Mouse (Mus musculus): ENCODE results near the gene Acads. TPM values are rescaled to one million over a fixed set of nuclear protein-coding genes. Genes with fewer than 3 reads are reported as not detected.
A peak's percentile ranks its signal among the peaks of the same experiment; 100 is the strongest.
"Not testable (repeated sequence)": the region's sequence is repeated elsewhere in the genome, so short reads cannot be mapped to it uniquely, and the experiment has no call there.

The Acads gene
- polyA plus RNA-seq, 2 experiments from 2014 or later, result 10.6 to 28.4 TPM

GRCm38 (mm10) chr5:115117467-115117866 lies 1.7 kb downstream of the Acads start:
- no peak for ATAC-seq

GRCm38 (mm10) chr5:115116426-115116825 lies 2.7 kb downstream of the Acads start:
- ATAC-seq, result no peak

GRCm38 (mm10) chr5:115114501-115114900 lies 4.6 kb downstream of the Acads start:
- ATAC-seq, result no peak

GRCm38 (mm10) chr5:115113244-115113643 lies 5.9 kb downstream of the Acads start:
- ATAC-seq, result no peak

- no peak for ATAC-seq
These were observed 8.0 kb downstream of the Acads start for GRCm38 (mm10) chr5:115111156-115111555.

GRCm38 (mm10) chr5:115103253-115103652 lies 15.9 kb downstream of the Acads start:
- ATAC-seq, result not testable (repeated sequence)

- no peak for ATAC-seq
These were observed 16.9 kb downstream of the Acads start for GRCm38 (mm10) chr5:115102231-115102630.

GRCm38 (mm10) chr5:115100473-115100872 lies 18.7 kb downstream of the Acads start:
- ATAC-seq, result no peak

- no peak for ATAC-seq
These were observed 19.2 kb downstream of the Acads start for GRCm38 (mm10) chr5:115099991-115100390.

- no peak for ATAC-seq
These were observed 19.6 kb downstream of the Acads start for GRCm38 (mm10) chr5:115099530-115099929.

- no peak for ATAC-seq
These were observed 21.0 kb downstream of the Acads start, which contains the start of gene Gm10401 for GRCm38 (mm10) chr5:115098195-115098594. Gene Gm10401, minus strand, starts transcription at chr5:115098295.

- no peak for ATAC-seq
These were observed 27.4 kb downstream of the Acads start for GRCm38 (mm10) chr5:115091776-115092175.

- no peak for ATAC-seq
These were observed 28.1 kb downstream of the Acads start for GRCm38 (mm10) chr5:115091015-115091414.

GRCm38 (mm10) chr5:115089592-115090268 lies 29.4 kb downstream of the Acads start:
- ATAC-seq, result no peak

GRCm38 (mm10) chr5:115085675-115086074 lies 33.5 kb downstream of the Acads start:
- ATAC-seq, result no peak

GRCm38 (mm10) chr5:115083492-115083891 lies 35.7 kb downstream of the Acads start:
- ATAC-seq, result no peak

GRCm38 (mm10) chr5:115081636-115082035 lies 37.5 kb downstream of the Acads start:
- no peak for ATAC-seq

GRCm38 (mm10) chr5:115076144-115076901 lies 42.8 kb downstream of the Acads start:
- peak; percentile 66 for ATAC-seq

- no peak for ATAC-seq
These were observed 44.4 kb downstream of the Acads start for GRCm38 (mm10) chr5:115074749-115075148.

- ATAC-seq, result not testable (repeated sequence)
These were observed 45.8 kb downstream of the Acads start for GRCm38 (mm10) chr5:115073306-115073705.

GRCm38 (mm10) chr5:115072143-115072542 lies 47.0 kb downstream of the Acads start:
- no peak for ATAC-seq

- ATAC-seq, result no peak
These were observed 47.8 kb downstream of the Acads start for GRCm38 (mm10) chr5:115071096-115071901.

GRCm38 (mm10) chr5:115070457-115070856 lies 48.7 kb downstream of the Acads start:
- ATAC-seq, result no peak

All from CD4-positive, CD25-positive, alpha-beta regulatory T cell, adult 4 months (primary cell).